Mouse (Mus musculus) kidney, embryonic 16.5 days (tissue): ENCODE results near the gene Olig2. TPM values are rescaled to one million over a fixed set of nuclear protein-coding genes. Genes with fewer than 3 reads are reported as not detected.
"Not testable (repeated sequence)": the region's sequence is repeated elsewhere in the genome, so short reads cannot be mapped to it uniquely, and the experiment has no call there.

Experiments
- ATAC-seq: fragments of 200-750 bp; cut with Nextera tagmentation; 2 replicates; pipeline ENCODE4 v1.8.0; 2017; ENCODE audit warnings: moderate TSS enrichment; ENCODE audit not compliant: low FRiP score, low TSS enrichment
- H3K27ac ChIP-seq: fragments of 300-500 bp; sonication (generic); 2 replicates; pipeline ENCODE4 v1.5.1; 2014; ENCODE audit warnings: low read length
- H3K27me3 ChIP-seq: fragments of 300-500 bp; sonication (generic); 2 replicates; pipeline ENCODE4 v1.6.1; 2014; ENCODE audit warnings: low read length, control low read depth, mixed read lengths; ENCODE audit not compliant: insufficient read depth
- H3K36me3 ChIP-seq: fragments of 300-500 bp; sonication (generic); 2 replicates; pipeline ENCODE4 v1.6.1; 2014; ENCODE audit warnings: low read length, control low read depth, mixed read lengths; ENCODE audit not compliant: insufficient read depth
- H3K4me1 ChIP-seq: fragments of 300-500 bp; sonication (generic); 2 replicates; pipeline ENCODE4 v1.6.1; 2014; ENCODE audit warnings: low read length, control low read depth, mixed read lengths; ENCODE audit not compliant: insufficient read depth
- H3K4me2 ChIP-seq: fragments of 300-500 bp; sonication (generic); replicated peaks from 2 replicates; pipeline ENCODE4 v1.6.1; 2014; ENCODE audit warnings: low read depth, low read length
- H3K4me3 ChIP-seq: fragments of 300-500 bp; sonication (generic); 2 replicates; pipeline ENCODE4 v1.5.1; 2014; ENCODE audit warnings: mild to moderate bottlenecking, low read length
- H3K9ac ChIP-seq: fragments of 300-500 bp; sonication (generic); replicated peaks from 2 replicates; pipeline ENCODE4 v1.6.1; 2014; ENCODE audit warnings: low read length
- H3K9me3 ChIP-seq: fragments of 300-500 bp; sonication (generic); 2 replicates; pipeline ENCODE4 v1.6.1; 2016; ENCODE audit warnings: low read length, control low read depth
- WGBS: fragments of 180-500 bp; shearing (Covaris S2); extraction: QIAGEN DNeasy Blood & Tissue Kit; methylation state at CpG from one replicate; pipeline ENCODE4 v1.1.7; 2014; 5-methylcytosine and 5-hydroxymethylcytosine counted together
- polyA plus RNA-seq: library from polyadenylated mRNA; unstranded; fragments of >200 nt; fragmentation: Nextera tagmentation; extraction: Ambion mirVana; gene quantifications from 2 replicates; pipeline ENCODE4 v1.2.1, GENCODE M21; 2015

Gene Olig2
- polyA plus RNA-seq, 1 experiment from 2014 or later, result not detected

GRCm38 (mm10) chr16:91232470-91233240 lies 7.4 kb downstream of the Olig2 start:
- Histone ChIP-seq H3K4me1 (no peaks in the 10 kb centered on the region), H3K9me3 (no peaks in the 10 kb centered on the region), H3K27ac (no peak overlapping the region), H3K36me3 (no peaks in the 10 kb centered on the region), H3K4me2 (no peak overlapping the region), H3K27me3 (peaks cover 99% of the 10 kb centered on the region), H3K9ac (no peak overlapping the region), H3K4me3 (no peak overlapping the region)
- 2% methylated on average over 25 of the region's 25 CpGs for WGBS
- no peak for ATAC-seq

- H3K9me3 ChIP-seq, result no peaks in the 10 kb centered on the region
- no peak for ATAC-seq
- H3K9ac ChIP-seq, result no peak overlapping the region
- whole genome bisulfite sequencing, result 10% methylated on average over 11 of the region's 11 CpGs
- H3K4me3 ChIP-seq, result no peak overlapping the region
- peaks cover 98% of the 10 kb centered on the region for H3K27me3 ChIP-seq
- H3K36me3 ChIP-seq, result no peaks in the 10 kb centered on the region
- no peaks in the 10 kb centered on the region for H3K4me1 ChIP-seq
- H3K27ac ChIP-seq, result no peak overlapping the region
- H3K4me2 ChIP-seq, result no peak overlapping the region
Measured at GRCm38 (mm10) chr16:91233241-91233944, 8.1 kb downstream of the Olig2 start.

GRCm38 (mm10) chr16:91239024-91239423 lies 13.8 kb downstream of the Olig2 start:
- H3K36me3 ChIP-seq, result no peaks in the 10 kb centered on the region
- no peak for ATAC-seq

GRCm38 (mm10) chr16:91246292-91246691 lies 21.0 kb downstream of the Olig2 start:
- H3K36me3 ChIP-seq, result no peaks in the 10 kb centered on the region

More at GRCm38 (mm10) chr16:91239024-91239423, 13.8 kb downstream of the Olig2 start:
- Histone ChIP-seq H3K9ac (no peak overlapping the region), H3K27me3 (peaks cover 82% of the 10 kb centered on the region), H3K4me2 (no peak overlapping the region), H3K27ac (no peak overlapping the region), H3K4me3 (no peak overlapping the region), H3K4me1 (no peaks in the 10 kb centered on the region), H3K9me3 (no peaks in the 10 kb centered on the region)
- 60% methylated on average over 4 of the region's 4 CpGs for WGBS

GRCm38 (mm10) chr16:91255419-91256164 lies 30.3 kb downstream of the Olig2 start:
- not testable (repeated sequence) for H3K9me3 ChIP-seq, H3K27ac ChIP-seq, ATAC-seq, H3K4me2 ChIP-seq, H3K4me1 ChIP-seq, H3K36me3 ChIP-seq, H3K9ac ChIP-seq, H3K4me3 ChIP-seq
- peaks cover 49% of the 10 kb centered on the region for H3K27me3 ChIP-seq
- 13% methylated on average over 22 of the region's 28 CpGs for WGBS

More at GRCm38 (mm10) chr16:91246292-91246691, 21.0 kb downstream of the Olig2 start:
- H3K4me2 ChIP-seq, result no peak overlapping the region
- H3K9me3 ChIP-seq, result no peaks in the 10 kb centered on the region
- H3K4me3 ChIP-seq, result no peak overlapping the region
- 45% methylated on average over 9 of the region's 9 CpGs for WGBS
- no peaks in the 10 kb centered on the region for H3K4me1 ChIP-seq
- no peak overlapping the region for H3K27ac ChIP-seq
- no peak for ATAC-seq
- H3K9ac ChIP-seq, result no peak overlapping the region
- peaks cover 54% of the 10 kb centered on the region for H3K27me3 ChIP-seq

- no peaks in the 10 kb centered on the region for H3K36me3 ChIP-seq
- H3K4me1 ChIP-seq, result no peaks in the 10 kb centered on the region
- H3K27ac ChIP-seq, result no peak overlapping the region
- 46% methylated on average over 3 of the region's 3 CpGs for WGBS
- H3K9me3 ChIP-seq, result no peaks in the 10 kb centered on the region
- no peak overlapping the region for H3K4me2 ChIP-seq
- no peak overlapping the region for H3K9ac ChIP-seq
- H3K27me3 ChIP-seq, result peaks cover 82% of the 10 kb centered on the region
- no peak for ATAC-seq
- H3K4me3 ChIP-seq, result no peak overlapping the region
Measured at GRCm38 (mm10) chr16:91258956-91259355, 33.7 kb downstream of the Olig2 start.

GRCm38 (mm10) chr16:91260861-91261260 lies 35.6 kb downstream of the Olig2 start:
- Histone ChIP-seq H3K4me2 (no peak overlapping the region), H3K4me3 (no peak overlapping the region), H3K4me1 (no peaks in the 10 kb centered on the region), H3K36me3 (no peaks in the 10 kb centered on the region), H3K9ac (no peak overlapping the region), H3K27ac (no peak overlapping the region), H3K9me3 (no peaks in the 10 kb centered on the region), H3K27me3 (peaks cover 92% of the 10 kb centered on the region)
- 79% methylated on average over 3 of the region's 3 CpGs for WGBS
- ATAC-seq, result no peak

GRCm38 (mm10) chr16:91262467-91263220 lies 37.4 kb downstream of the Olig2 start:
- ATAC-seq, result no peak
- Histone ChIP-seq H3K4me1 (no peaks in the 10 kb centered on the region), H3K27me3 (peaks cover 92% of the 10 kb centered on the region), H3K9me3 (no peaks in the 10 kb centered on the region), H3K4me2 (no peak overlapping the region), H3K9ac (no peak overlapping the region), H3K4me3 (no peak overlapping the region), H3K36me3 (no peaks in the 10 kb centered on the region), H3K27ac (no peak overlapping the region)
- 26% methylated on average over 12 of the region's 12 CpGs for WGBS

GRCm38 (mm10) chr16:91265972-91266371 lies 40.7 kb downstream of the Olig2 start:
- Histone ChIP-seq H3K9ac (no peak overlapping the region), H3K4me1 (peaks cover 19% of the 10 kb centered on the region), H3K4me3 (no peak overlapping the region), H3K27me3 (peaks cover 92% of the 10 kb centered on the region), H3K27ac (no peak overlapping the region), H3K4me2 (no peak overlapping the region), H3K36me3 (no peaks in the 10 kb centered on the region), H3K9me3 (no peaks in the 10 kb centered on the region)
- WGBS, result 77% methylated on average over 6 of the region's 6 CpGs
- no peak for ATAC-seq
